Mouse (Mus musculus) kidney, postnatal 25 days (tissue): ENCODE results near the gene Gm49378.

Experiments
- DNase-seq, 2 experiments: peaks; one replicate each; pipeline ENCODE4 v3.0.0; 2021; ENCODE audit warnings: mixed read lengths in 2 of 2

The Gm49378 gene

GRCm38 (mm10) chr14:55637795-55638194 is at the start of gene Gm49378:
Gene Gm49378, minus strand, starts transcription at chr14:55637895.
- peak in 1 of 2 experiments; percentile 31 for DNase-seq

- DNase-seq, result no peak
Observed at GRCm38 (mm10) chr14:55682118-55682493, 44.4 kb upstream of the Gm49378 start.

- DNase-seq, result peak; percentile 96
Observed at GRCm38 (mm10) chr14:55681160-55682117, 43.7 kb upstream of the Gm49378 start, which contains the start of gene Tinf2. Gene Tinf2, minus strand, starts transcription at chr14:55681820.

- DNase-seq, result no peak
Observed at GRCm38 (mm10) chr14:55677615-55678014, 39.9 kb upstream of the Gm49378 start.

- DNase-seq, result no peak
Observed at GRCm38 (mm10) chr14:55672741-55673060, 35.0 kb upstream of the Gm49378 start.

- DNase-seq, result peak; percentile 91 to 96
Observed at GRCm38 (mm10) chr14:55671833-55672740, 34.4 kb upstream of the Gm49378 start, which contains the start of the genes Gmpr2 and Nedd8. Gene Gmpr2, plus strand, starts transcription at chr14:55671941. Gene Nedd8, minus strand, starts transcription at chr14:55672124.

GRCm38 (mm10) chr14:55671486-55671832 is 33.8 kb upstream of the Gm49378 start:
- no peak for DNase-seq

GRCm38 (mm10) chr14:55660636-55661035 is 22.9 kb upstream of the Gm49378 start:
- DNase-seq, result no peak

- DNase-seq, result peak; percentile 79 to 90
Observed at GRCm38 (mm10) chr14:55659960-55660573, 22.4 kb upstream of the Gm49378 start, which contains the start of gene Mdp1. Gene Mdp1, minus strand, starts transcription at chr14:55660508.

- DNase-seq, result peak; percentile 46 to 88
Observed at GRCm38 (mm10) chr14:55658011-55658410, 20.3 kb upstream of the Gm49378 start.

- DNase-seq, result no peak
Observed at GRCm38 (mm10) chr14:55656935-55657334, 19.2 kb upstream of the Gm49378 start.

GRCm38 (mm10) chr14:55651528-55651927 is 13.8 kb upstream of the Gm49378 start:
- no peak for DNase-seq

GRCm38 (mm10) chr14:55649884-55650283 is 12.2 kb upstream of the Gm49378 start, which contains the start of gene Tssk4:
Gene Tssk4, plus strand, starts transcription at chr14:55650184.
- no peak for DNase-seq

GRCm38 (mm10) chr14:55644261-55644888 is 6.7 kb upstream of the Gm49378 start:
- peak; percentile 13 to 37 for DNase-seq

- DNase-seq, result peak; percentile 81 to 93
Observed at GRCm38 (mm10) chr14:55643060-55643907, 5.6 kb upstream of the Gm49378 start, which contains the start of gene Tm9sf1. Gene Tm9sf1, minus strand, starts transcription at chr14:55643806.

GRCm38 (mm10) chr14:55642679-55643059 is 5.0 kb upstream of the Gm49378 start:
- DNase-seq, result no peak

GRCm38 (mm10) chr14:55641291-55641690 is 3.6 kb upstream of the Gm49378 start:
- DNase-seq, result no peak

GRCm38 (mm10) chr14:55640816-55641215 is 3.1 kb upstream of the Gm49378 start:
- DNase-seq, result no peak

- DNase-seq, result peak; percentile 94 to 96
Observed at GRCm38 (mm10) chr14:55635523-55636007, 2.1 kb downstream of the Gm49378 start, which contains the start of gene Ipo4. Gene Ipo4, minus strand, starts transcription at chr14:55635957.

- DNase-seq, result peak; percentile 27 to 50
Observed at GRCm38 (mm10) chr14:55634874-55635522, 2.7 kb downstream of the Gm49378 start.
